Mouse (Mus musculus): ENCODE data around the gene Smad9.

Smad9 gene

GRCm38 (mm10) chr3:54809111-54809510 is 53.7 kb downstream of the Smad9 start:
- no peak for DNase-seq (ENCODE audit: low spot score)

GRCm38 (mm10) chr3:54811616-54812015 is 56.2 kb downstream of the Smad9 start:
- DNase-seq (ENCODE audit: low spot score): no peak

GRCm38 (mm10) chr3:54813418-54813988 is 58.1 kb downstream of the Smad9 start:
- no peak for DNase-seq (ENCODE audit: low spot score)

GRCm38 (mm10) chr3:54814622-54815021 is 59.2 kb downstream of the Smad9 start:
- DNase-seq (ENCODE audit: low spot score): no peak

- no peak for DNase-seq (ENCODE audit: low spot score)
Measured at GRCm38 (mm10) chr3:54815292-54815691, 59.9 kb downstream of the Smad9 start.

GRCm38 (mm10) chr3:54822526-54822925 is 67.1 kb downstream of the Smad9 start:
- DNase-seq (ENCODE audit: low spot score): no peak

- DNase-seq (ENCODE audit: low spot score): no peak
Measured at GRCm38 (mm10) chr3:54832491-54832890, 77.1 kb downstream of the Smad9 start.

GRCm38 (mm10) chr3:54835421-54835820 is 80.0 kb downstream of the Smad9 start:
- no peak for DNase-seq (ENCODE audit: low spot score)
